Mouse (Mus musculus) forebrain, embryonic 11.5 days (tissue): ENCODE results near the gene Ly6f. TPM values are rescaled to one million over a fixed set of nuclear protein-coding genes. Genes with fewer than 3 reads are reported as not detected.

Experiments
- ATAC-seq: fragments of 200-750 bp; cut with Nextera tagmentation; replicated peaks from 2 replicates; pipeline ENCODE4 v1.8.0; 2017; ENCODE audit warnings: moderate TSS enrichment; ENCODE audit not compliant: low FRiP score
- DNase-seq: peaks from one replicate; pipeline ENCODE4 v3.0.0-alpha.2; 2017; ENCODE audit warnings: low spot score
- H3K27ac ChIP-seq: fragments of 300-500 bp; sonication (generic); 2 replicates; pipeline ENCODE4 v1.5.1; 2014; ENCODE audit warnings: low read depth, low read length
- H3K27me3 ChIP-seq: fragments of 300-500 bp; sonication (generic); 2 replicates; pipeline ENCODE4 v1.6.1; 2014; ENCODE audit warnings: mild to moderate bottlenecking, low read length, mixed read lengths; ENCODE audit not compliant: control insufficient read depth, insufficient read depth
- H3K36me3 ChIP-seq: fragments of 300-500 bp; sonication (generic); 2 replicates; pipeline ENCODE4 v1.6.1; 2014; ENCODE audit warnings: mild to moderate bottlenecking, low read length, moderate library complexity, mixed read lengths; ENCODE audit not compliant: control insufficient read depth, insufficient read depth
- H3K4me1 ChIP-seq: fragments of 300-500 bp; sonication (generic); replicated peaks from 2 replicates; pipeline ENCODE4 v1.6.1; 2014; ENCODE audit warnings: low read length, mixed read lengths; ENCODE audit not compliant: control insufficient read depth, insufficient read depth
- H3K4me2 ChIP-seq: fragments of 300-500 bp; sonication (generic); 2 replicates; pipeline ENCODE4 v1.6.1; 2014; ENCODE audit warnings: low read depth, mild to moderate bottlenecking, low read length, moderate library complexity, mixed read lengths; ENCODE audit not compliant: severe bottlenecking
- H3K4me3 ChIP-seq: fragments of 300-500 bp; sonication (generic); 2 replicates; pipeline ENCODE4 v1.5.1; 2014; ENCODE audit warnings: low read depth, low read length
- H3K9ac ChIP-seq: fragments of 300-500 bp; sonication (generic); 2 replicates; pipeline ENCODE4 v1.6.1; 2014; ENCODE audit warnings: low read length
- H3K9me3 ChIP-seq: fragments of 300-500 bp; sonication (generic); 2 replicates; pipeline ENCODE4 v1.6.1; 2016; ENCODE audit warnings: low read length, mixed read lengths; ENCODE audit not compliant: control insufficient read depth
- WGBS: fragments of 180-500 bp; shearing (Covaris S2); extraction: QIAGEN DNeasy Blood & Tissue Kit; methylation state at CpG from one replicate; pipeline ENCODE4 v1.1.7; 2014; 5-methylcytosine and 5-hydroxymethylcytosine counted together
- polyA plus RNA-seq: library from polyadenylated mRNA; unstranded; fragments of >200 nt; fragmentation: Nextera tagmentation; extraction: Ambion mirVana; gene quantifications from 2 replicates; pipeline ENCODE4 v1.2.1, GENCODE M21; 2014

Ly6f gene
- polyA plus RNA-seq, result not detected in 2 replicates

DNA sequence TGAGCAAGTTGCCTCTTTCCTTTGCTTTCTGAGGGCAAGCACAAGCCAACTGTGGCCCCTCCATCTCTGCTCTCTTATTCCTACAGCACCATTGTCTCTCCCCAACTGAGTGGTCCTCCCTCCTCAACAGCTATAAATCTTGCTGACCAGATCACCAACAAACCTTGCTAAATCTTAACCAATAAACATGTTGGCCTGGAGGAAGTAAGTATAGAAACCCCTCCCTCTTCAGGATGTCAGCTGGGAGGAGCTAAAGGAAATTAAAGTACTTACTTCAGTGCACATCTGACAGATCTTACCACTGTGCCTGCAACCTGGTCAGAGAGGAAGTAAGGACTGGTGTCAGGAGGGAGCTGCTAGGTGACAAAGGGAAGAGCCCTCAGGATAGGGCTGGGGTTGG is at the start of gene Ly6f:
TSS of gene Ly6f (plus strand) at position 301 of the 400 bp plus-strand sequence.
- no peak for ATAC-seq
- no peak within 1 kb of the TSS for H3K27ac ChIP-seq

DNA sequence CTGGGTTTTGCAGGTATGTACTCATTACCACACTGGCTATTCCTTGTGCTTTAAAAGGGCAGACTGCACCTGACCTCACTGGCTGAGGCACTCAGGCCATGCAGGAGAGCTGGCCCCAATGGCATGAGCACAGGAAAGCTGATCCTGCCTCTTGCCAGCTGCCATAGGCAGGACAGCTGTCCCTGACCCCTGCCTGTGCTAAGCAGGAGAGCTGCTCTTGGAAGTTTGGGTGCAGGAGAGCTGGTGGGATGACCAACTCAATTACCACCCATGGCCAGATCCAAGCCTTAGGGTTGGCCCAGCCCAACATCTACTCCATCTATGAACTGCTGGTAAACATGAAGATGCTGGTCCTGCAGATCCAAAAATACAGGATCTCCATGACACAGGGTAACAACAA is 46.3 kb upstream of the Ly6f start:
- Histone ChIP-seq H3K27ac (no peak overlapping the region), H3K4me2 (no peak overlapping the region), H3K27me3 (no peaks in the 10 kb centered on the region), H3K9ac (no peak overlapping the region), H3K4me3 (no peak overlapping the region), H3K36me3 (no peaks in the 10 kb centered on the region), H3K9me3 (no peaks in the 10 kb centered on the region), H3K4me1 (no peaks in the 10 kb centered on the region)
- ATAC-seq (no peak), DNase-seq (no peak)

More for the DNA sequence above, at the start of gene Ly6f:
- no peaks in the 10 kb centered on the region for H3K27me3 ChIP-seq
- no peak for DNase-seq
- no peaks in the 10 kb centered on the region for H3K36me3 ChIP-seq
- no peak within 1 kb of the TSS for H3K4me2 ChIP-seq
- no peak within 1 kb of the TSS for H3K4me3 ChIP-seq
- H3K9ac ChIP-seq, result no peak within 1 kb of the TSS
- no peaks in the 10 kb centered on the region; the same call in 1 of the 2 replicates for H3K9me3 ChIP-seq
- H3K4me1 ChIP-seq, result no peaks in the 10 kb centered on the region

DNA sequence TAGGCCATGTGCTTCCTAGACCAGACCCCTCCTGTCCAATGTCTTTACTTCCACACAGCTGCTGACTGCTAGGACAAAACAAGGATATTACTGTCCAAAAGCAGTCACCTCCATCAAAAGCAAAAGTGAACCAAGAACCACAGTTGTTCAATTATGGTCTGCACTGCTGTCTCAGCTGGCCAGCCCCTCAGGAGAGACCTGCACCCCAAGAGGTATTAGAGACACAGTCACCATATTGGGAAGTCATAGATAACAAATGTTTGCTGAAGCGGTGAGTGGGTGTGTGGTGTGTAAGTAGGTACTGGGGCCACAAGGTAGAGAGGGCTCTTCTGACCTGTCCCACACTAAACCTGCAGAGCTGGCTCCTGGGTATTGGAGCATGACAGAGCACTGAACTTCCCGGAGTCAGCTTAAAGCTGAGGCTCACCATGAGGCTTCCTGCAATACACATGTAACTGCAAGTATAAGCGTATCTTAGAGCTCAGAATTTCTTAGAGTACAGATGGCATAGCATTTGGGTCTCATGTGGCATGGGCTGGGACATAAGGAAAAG is 30.4 kb upstream of the Ly6f start:
- DNase-seq, result no peak
- Histone ChIP-seq H3K4me1 (no peaks in the 10 kb centered on the region), H3K4me2 (no peak overlapping the region), H3K27ac (no peak overlapping the region), H3K9ac (no peak overlapping the region), H3K9me3 (no peaks in the 10 kb centered on the region), H3K36me3 (no peaks in the 10 kb centered on the region), H3K4me3 (no peak overlapping the region), H3K27me3 (no peaks in the 10 kb centered on the region)
- 78% methylated on average over 3 of the region's 3 CpGs for WGBS
- ATAC-seq, result no peak

DNA sequence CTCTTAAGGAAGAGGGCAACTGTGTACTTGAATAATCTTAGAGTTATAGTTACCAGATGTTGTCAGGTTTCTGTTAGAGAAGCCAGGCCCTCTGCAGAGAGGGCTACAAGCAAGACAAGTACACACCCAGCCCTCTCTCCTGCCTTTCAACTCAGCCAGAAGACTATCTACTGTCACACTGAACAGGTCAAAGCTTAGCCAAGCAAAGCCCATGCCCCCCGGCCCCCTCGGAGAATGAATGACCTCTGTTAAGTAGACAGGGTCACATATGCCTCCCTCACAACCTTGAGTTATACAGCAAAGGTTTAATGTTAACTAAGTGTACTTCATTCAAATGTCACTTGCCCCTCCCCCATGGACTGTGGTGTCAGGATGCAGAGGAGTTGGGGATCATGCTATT is 27.7 kb upstream of the Ly6f start:
- H3K9ac ChIP-seq, result no peak overlapping the region
- ATAC-seq, result no peak
- no peak overlapping the region for H3K27ac ChIP-seq
- no peaks in the 10 kb centered on the region for H3K36me3 ChIP-seq
- no peaks in the 10 kb centered on the region for H3K4me1 ChIP-seq
- H3K27me3 ChIP-seq, result no peaks in the 10 kb centered on the region
- DNase-seq, result no peak
- no peak overlapping the region for H3K4me2 ChIP-seq
- 85% methylated on average over 2 of the region's 2 CpGs for WGBS
- H3K4me3 ChIP-seq, result no peak overlapping the region
- no peaks in the 10 kb centered on the region for H3K9me3 ChIP-seq

DNA sequence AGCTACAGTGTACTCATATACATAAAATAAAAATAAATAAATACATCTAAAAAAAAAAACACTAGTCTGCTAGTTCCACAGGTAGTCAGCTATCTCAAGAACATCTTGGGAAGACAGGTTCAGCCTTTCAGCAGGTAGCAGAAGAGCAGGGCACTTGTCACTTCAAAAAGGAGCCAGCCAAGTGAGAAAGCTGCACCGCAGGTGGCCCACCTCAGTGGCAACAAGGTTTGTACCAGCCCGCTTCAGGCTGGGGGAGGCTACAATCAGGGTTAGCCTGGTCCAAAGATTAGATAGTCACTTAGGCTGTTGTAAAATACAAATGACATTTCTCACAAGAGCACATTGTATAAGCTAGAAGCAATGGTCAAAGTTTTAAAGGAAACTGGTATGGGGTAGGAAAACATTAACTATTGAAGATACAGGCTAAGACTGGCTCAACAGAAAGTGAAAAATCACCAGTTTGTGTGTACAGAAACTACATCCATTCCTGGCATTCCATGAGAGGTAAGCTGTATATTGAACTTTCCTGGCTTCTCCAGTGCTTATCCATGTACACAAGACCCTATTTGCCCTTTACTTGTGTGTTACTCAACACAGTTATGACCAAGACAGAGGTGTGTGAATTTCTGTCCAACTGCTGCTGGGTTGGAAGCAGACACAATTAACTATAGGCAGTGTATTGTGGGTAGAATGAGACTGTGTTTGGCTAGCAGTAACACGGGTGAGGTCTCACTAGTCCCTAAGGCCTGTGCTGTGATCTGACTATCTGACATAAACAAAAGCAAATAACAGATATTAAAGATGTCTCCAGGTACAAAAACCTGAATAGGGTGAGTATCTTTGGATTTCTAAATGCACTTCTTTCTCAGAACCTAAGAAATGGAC is 25.2 kb upstream of the Ly6f start:
- Histone ChIP-seq H3K4me3 (no peak overlapping the region), H3K9ac (no peak overlapping the region), H3K4me2 (no peak overlapping the region), H3K27me3 (no peaks in the 10 kb centered on the region), H3K36me3 (no peaks in the 10 kb centered on the region), H3K9me3 (no peaks in the 10 kb centered on the region), H3K4me1 (no peaks in the 10 kb centered on the region), H3K27ac (no peak overlapping the region)
- no peak for DNase-seq
- WGBS, result 79% methylated on average over 3 of the region's 3 CpGs
- no peak for ATAC-seq

DNA sequence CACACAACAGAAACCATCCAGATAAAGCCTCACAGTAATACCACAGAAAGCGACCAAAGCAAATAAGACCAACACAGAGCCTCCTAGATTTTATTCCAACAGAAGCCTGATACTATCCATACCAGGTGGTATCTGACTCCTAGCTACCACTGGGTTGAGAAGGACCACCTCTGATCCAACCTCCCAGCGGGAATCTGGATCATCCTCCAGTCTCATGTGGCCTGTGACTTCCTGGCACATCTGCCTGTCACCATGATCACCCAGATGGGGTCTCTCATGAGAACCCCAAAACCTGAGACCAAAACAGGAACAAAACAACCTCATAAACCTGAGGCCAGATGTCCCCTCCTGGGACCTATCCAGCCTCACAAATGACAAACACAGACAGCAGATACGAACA is 13.6 kb upstream of the Ly6f start:
- H3K27ac ChIP-seq, result no peak overlapping the region
- H3K4me1 ChIP-seq, result no peaks in the 10 kb centered on the region
- H3K9ac ChIP-seq, result no peak overlapping the region
- 90% methylated on average over 3 of the region's 3 CpGs for WGBS
- no peak overlapping the region for H3K4me3 ChIP-seq
- ATAC-seq (no peak), DNase-seq (no peak)
- H3K9me3 ChIP-seq, result no peaks in the 10 kb centered on the region
- no peak overlapping the region for H3K4me2 ChIP-seq
- no peaks in the 10 kb centered on the region for H3K27me3 ChIP-seq
- H3K36me3 ChIP-seq, result no peaks in the 10 kb centered on the region

DNA sequence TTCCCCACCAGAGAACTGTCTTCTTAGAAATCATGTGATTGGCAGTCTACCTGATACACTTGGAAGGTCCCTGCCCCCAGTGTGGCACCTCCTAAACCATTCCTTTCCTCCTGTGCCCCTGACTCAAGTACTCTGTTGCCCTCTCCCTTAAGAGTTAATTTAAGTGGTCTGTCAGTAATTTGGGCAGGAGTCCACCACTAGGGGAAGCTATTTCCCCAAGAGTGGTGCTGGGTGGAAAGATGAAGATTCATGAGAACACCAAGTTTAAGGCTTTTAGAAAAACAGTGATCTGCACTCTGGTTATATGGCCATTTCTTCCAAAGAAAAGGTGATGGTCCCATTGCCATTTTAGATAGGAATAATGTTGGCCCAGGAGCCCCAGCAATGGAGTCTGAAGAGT is 2.4 kb upstream of the Ly6f start:
- Histone ChIP-seq H3K4me1 (no peaks in the 10 kb centered on the region), H3K9ac (no peak overlapping the region), H3K27ac (no peak overlapping the region), H3K4me2 (no peak overlapping the region), H3K27me3 (no peaks in the 10 kb centered on the region), H3K4me3 (no peak overlapping the region), H3K36me3 (no peaks in the 10 kb centered on the region), H3K9me3 (no peaks in the 10 kb centered on the region; the same call in 1 of the 2 replicates)
- no peak for DNase-seq
- no peak for ATAC-seq

DNA sequence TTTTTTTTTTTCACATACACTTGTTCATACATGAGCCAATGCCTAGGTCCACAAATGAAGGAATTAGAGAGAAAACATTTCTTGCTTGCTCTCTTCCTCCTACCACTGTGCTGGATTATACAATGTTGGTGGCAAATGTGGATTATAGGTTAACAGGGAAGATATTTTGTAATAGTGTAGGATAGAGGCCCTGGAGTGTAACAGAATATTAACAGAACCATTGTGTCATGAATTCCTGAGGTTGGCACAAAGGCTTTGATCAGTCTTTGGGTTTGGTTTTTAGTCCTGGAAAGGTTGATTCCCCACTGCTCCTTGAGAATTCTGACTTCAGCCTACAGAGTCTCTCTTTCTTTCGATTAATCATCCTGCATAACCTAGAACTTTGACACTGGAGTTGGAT is 1.6 kb upstream of the Ly6f start:
- H3K9me3 ChIP-seq, result no peaks in the 10 kb centered on the region; the same call in 1 of the 2 replicates
- H3K4me2 ChIP-seq, result no peak overlapping the region
- no peaks in the 10 kb centered on the region for H3K27me3 ChIP-seq
- H3K9ac ChIP-seq, result no peak overlapping the region
- no peak for DNase-seq
- no peak overlapping the region for H3K4me3 ChIP-seq
- WGBS, result 76% methylated on average over 1 of the region's 1 CpGs
- ATAC-seq, result no peak
- H3K4me1 ChIP-seq, result no peaks in the 10 kb centered on the region
- H3K27ac ChIP-seq, result no peak overlapping the region
- no peaks in the 10 kb centered on the region for H3K36me3 ChIP-seq
